Comparison of ENCODE assay signal across 17 mouse cellular contexts in the genomic region with DNA sequence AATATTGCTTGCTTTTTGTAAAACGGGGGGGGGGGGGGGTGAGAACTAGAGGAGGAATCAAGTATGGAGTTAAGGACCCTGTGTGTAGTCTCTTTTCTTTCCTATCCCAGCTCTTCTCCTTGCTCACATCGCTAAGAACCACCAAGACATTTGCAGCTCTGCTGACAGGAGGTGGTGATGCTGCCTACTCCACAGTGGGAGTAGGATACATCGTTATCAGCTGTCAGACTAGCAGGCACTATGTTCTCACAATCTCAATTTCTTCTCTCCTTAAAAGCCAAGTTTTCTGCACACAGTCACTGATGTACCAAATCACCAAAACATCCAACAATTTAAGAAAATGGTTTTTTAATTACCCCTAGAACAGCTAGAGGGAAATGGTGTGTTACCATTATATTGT. TPM values are rescaled to one million over a fixed set of nuclear protein-coding genes. Genes with fewer than 3 reads are reported as not detected.
A peak's percentile ranks its signal among the peaks of the same experiment; 100 is the strongest.
DNase-seq lines count a peak whose midpoint lies in the region; ATAC-seq and TF ChIP-seq lines count a peak whose summit lies in the region.
"Had no signal": no experiment of that assay in that cellular context is flagged by ENCODE, and none has a peak within 500 bp of the region (broad histone marks: within the 10 kb centered on the region; RNA-seq: fewer than 3 reads in every experiment).

No protein-coding gene starts in this region.

- H3K4me1 ChIP-seq in liver, postnatal 0 days (ENCODE audit: insufficient read depth): peaks cover 36% of the 10 kb centered on the region
- H3K4me1 ChIP-seq in hindbrain, embryonic 12.5 days: peaks cover 20% of the 10 kb centered on the region

- 34% methylated on average over 3 of the region's 3 CpGs for WGBS in liver, postnatal 0 days (ENCODE audit: insufficient replicate concordance)
- WGBS in hindbrain, embryonic 12.5 days: 83% methylated on average over 3 of the region's 3 CpGs

- 0 out of 2 replicates have a peak, but pooled peaks cover 2% of the 10 kb centered on the region for H3K36me3 ChIP-seq in liver, postnatal 0 days (replicated peaks; ENCODE audit: insufficient read depth, low read length)
- no peaks in the 10 kb centered on the region for H3K36me3 ChIP-seq in hindbrain, embryonic 12.5 days
- H3K36me3 ChIP-seq: hindbrain, embryonic 15.5 days; midbrain, embryonic 10.5 days; stomach, embryonic 15.5 days had no signal

- intact Hi-C loops in gastrocnemius, adult 2 months (cut with DNase I): no loop called here

- 0 out of 2 replicates have a peak, but pooled peaks have one; percentile 32 for ATAC-seq in erythroblast, adult 5-6 weeks (replicated peaks; ENCODE audit: low FRiP score, poor library complexity, severe bottlenecking)
- no peak for ATAC-seq in liver, postnatal 0 days
- ATAC-seq in hindbrain, embryonic 12.5 days (ENCODE audit: low FRiP score): no peak

- H3K27me3 ChIP-seq in liver, postnatal 0 days (ENCODE audit: insufficient read depth, low read length): no peaks in the 10 kb centered on the region
- H3K27me3 ChIP-seq in hindbrain, embryonic 12.5 days: no peaks in the 10 kb centered on the region
- H3K27me3 ChIP-seq: hindbrain, embryonic 15.5 days; stomach, embryonic 15.5 days had no signal

- peak overlapping the region; percentile 95; the same call in 1 of the 2 replicates for H3K4me3 ChIP-seq in gastrocnemius, adult 2 months
- H3K4me3 ChIP-seq in liver, postnatal 0 days (ENCODE audit: low read depth, low read length): no peak overlapping the region
- H3K4me3 ChIP-seq in hindbrain, embryonic 12.5 days: no peak overlapping the region
- H3K4me3 ChIP-seq: heart, adult 2 months; hindbrain, embryonic 15.5 days; midbrain, embryonic 10.5 days; stomach, embryonic 15.5 days had no signal

- no peaks in the 10 kb centered on the region for H3K9me3 ChIP-seq in liver, postnatal 0 days (ENCODE audit: low read length)
- no peaks in the 10 kb centered on the region for H3K9me3 ChIP-seq in hindbrain, embryonic 12.5 days (replicated peaks)
- H3K9me3 ChIP-seq: hindbrain, embryonic 15.5 days; midbrain, embryonic 10.5 days; stomach, embryonic 15.5 days had no signal

- H3K27ac ChIP-seq in gastrocnemius, adult 2 months: peak overlapping the region; percentile 94; the same call in 1 of the 2 replicates
- 0 out of 2 replicates have a peak overlapping the region, but pooled peaks have one; percentile 2 for H3K27ac ChIP-seq in liver, postnatal 0 days (ENCODE audit: low read depth)
- no peak overlapping the region for H3K27ac ChIP-seq in hindbrain, embryonic 12.5 days
- H3K27ac ChIP-seq: heart, adult 2 months; hindbrain, embryonic 15.5 days; midbrain, embryonic 10.5 days; stomach, embryonic 15.5 days had no signal

- no peak for TF ChIP-seq EP300 in liver, postnatal 0 days (IDR thresholded peaks at IDR 0.05; ENCODE audit: low read depth)

- no peak for DNase-seq in gastrocnemius, adult 2 months
- DNase-seq in gastrocnemius, postnatal 4 days (ENCODE audit: low spot score in 2 of 2): no peak
- peak; percentile 25 for DNase-seq in layer of hippocampus, adult 9-11 months
- DNase-seq in layer of hippocampus, postnatal 10 days (ENCODE audit: low spot score in 2 of 2): no peak
- no peak for DNase-seq in liver, postnatal 0 days
- DNase-seq in urinary bladder, postnatal 10 days (ENCODE audit: low spot score): no peak
- DNase-seq: cerebellum, adult 11-12 months; cerebellum, postnatal 36 days; heart, adult 2 months; kidney, adult 18-20 months; kidney, postnatal 14 days; retina, postnatal 1 day had no signal

- peak overlapping the region; percentile 47 for H3K4me2 ChIP-seq in liver, postnatal 0 days (ENCODE audit: low read depth, low read length)
- no peak overlapping the region for H3K4me2 ChIP-seq in hindbrain, embryonic 12.5 days (replicated peaks)
- H3K4me2 ChIP-seq: hindbrain, embryonic 15.5 days; stomach, embryonic 15.5 days had no signal

- TF ChIP-seq CTCF in gastrocnemius, adult 2 months (IDR thresholded peaks at IDR 0.05): no peak
- TF ChIP-seq CTCF in liver, postnatal 0 days (IDR thresholded peaks at IDR 0.05; ENCODE audit: low read depth): no peak

- H3K9ac ChIP-seq in liver, postnatal 0 days (replicated peaks): no peak overlapping the region
- no peak overlapping the region for H3K9ac ChIP-seq in hindbrain, embryonic 12.5 days
- H3K9ac ChIP-seq: hindbrain, embryonic 15.5 days; stomach, embryonic 15.5 days had no signal

RNA-seq across cellular contexts. Expression of a gene that starts 7.8 kb away (rescaled TPM):
- 10 to 100 TPM; 68.2 to 85.6 TPM for total RNA-seq in gastrocnemius, adult 2 months (2021)
- 10 to 100 TPM; 64.0 to 69.0 TPM for total RNA-seq in gastrocnemius, postnatal 4 days (2021)
- total RNA-seq in layer of hippocampus, postnatal 10 days (2021): 10 to 100 TPM; 67.4 to 69.5 TPM
- 237 and 278 TPM in 2 replicates for total RNA-seq in erythroblast, adult 5-6 weeks (2015; ENCODE audit: low replicate concordance)
- 289 and 306 TPM in 2 replicates for total RNA-seq in erythroblast, adult 5-6 weeks (2017; ENCODE audit: low replicate concordance)
- 77.0 and 77.5 TPM in 2 replicates for polyA plus RNA-seq in liver, postnatal 0 days (2015; fragmentation: Nextera tagmentation; extraction: Ambion mirVana)
- 95.3 and 95.4 TPM in 2 replicates for polyA plus RNA-seq in hindbrain, embryonic 12.5 days (2016; fragmentation: Nextera tagmentation; extraction: Ambion mirVana)
